Mouse (Mus musculus) T-helper 1 cell (primary cell): ENCODE results near the gene Tmem235.
"Not testable (repeated sequence)": the region's sequence is repeated elsewhere in the genome, so short reads cannot be mapped to it uniquely, and the experiment has no call there.

Experiments used
- in situ Hi-C: fragments of 300-600 bp; cut with MboI, MseI; formaldehyde crosslinking; loops from one replicate; pipeline ENCODE4 v1.15.1; 2025; ENCODE audit warnings: high pct_unique_total_duplicates

Tmem235 gene

GRCm38 (mm10) chr11:117860601-117861000 lies at the start of gene Tmem235:
TSS of gene Tmem235 (plus strand) at chr11:117860752.
- in situ Hi-C loops, result no loop called here

- in situ Hi-C loops, result no loop called here
These were observed 46.7 kb upstream of the Tmem235 start for GRCm38 (mm10) chr11:117813867-117814266.

GRCm38 (mm10) chr11:117814704-117815366 lies 45.7 kb upstream of the Tmem235 start:
- in situ Hi-C loops, result no loop called here

- in situ Hi-C loops, result not testable (repeated sequence)
These were observed 44.7 kb upstream of the Tmem235 start for GRCm38 (mm10) chr11:117815850-117816249.

GRCm38 (mm10) chr11:117816389-117816996 lies 44.1 kb upstream of the Tmem235 start:
- in situ Hi-C loops, result no loop called here

GRCm38 (mm10) chr11:117819095-117819494 lies 41.5 kb upstream of the Tmem235 start:
- in situ Hi-C loops, result no loop called here

- in situ Hi-C loops, result loop anchor here (5.0 kb wide), 1 partner anchor 113 kb away; no protein-coding TSS in a partner anchor
These were observed 40.4 kb upstream of the Tmem235 start for GRCm38 (mm10) chr11:117820173-117820572.

- in situ Hi-C loops, result loop anchor here (5.0 kb wide), 1 partner anchor 115 kb away; no protein-coding TSS in a partner anchor
These were observed 38.7 kb upstream of the Tmem235 start for GRCm38 (mm10) chr11:117821868-117822267.

- in situ Hi-C loops, result loop anchor here (5.0 kb wide), 1 partner anchor 115 kb away; no protein-coding TSS in a partner anchor
These were observed 37.8 kb upstream of the Tmem235 start for GRCm38 (mm10) chr11:117822728-117823241.

GRCm38 (mm10) chr11:117823411-117823810 lies 37.1 kb upstream of the Tmem235 start:
- in situ Hi-C loops, result loop anchor here (5.0 kb wide), 1 partner anchor 116 kb away; no protein-coding TSS in a partner anchor

- in situ Hi-C loops, result loop anchor here (5.0 kb wide), 1 partner anchor 117 kb away; no protein-coding TSS in a partner anchor
These were observed 36.2 kb upstream of the Tmem235 start for GRCm38 (mm10) chr11:117824060-117824969.

- in situ Hi-C loops, result no loop called here
These were observed 35.0 kb upstream of the Tmem235 start, which contains the start of the genes Afmid and Tk1 for GRCm38 (mm10) chr11:117825333-117826101. TSS of gene Afmid (plus strand) at chr11:117825924. TSS of gene Tk1 (minus strand) at chr11:117826092.

GRCm38 (mm10) chr11:117826164-117826563 lies 34.4 kb upstream of the Tmem235 start:
- in situ Hi-C loops, result no loop called here

GRCm38 (mm10) chr11:117826916-117827315 lies 33.6 kb upstream of the Tmem235 start:
- in situ Hi-C loops, result no loop called here

- in situ Hi-C loops, result no loop called here
These were observed 33.2 kb upstream of the Tmem235 start for GRCm38 (mm10) chr11:117827386-117827785.

- in situ Hi-C loops, result no loop called here
These were observed 32.2 kb upstream of the Tmem235 start for GRCm38 (mm10) chr11:117828149-117828887.

- in situ Hi-C loops, result no loop called here
These were observed 31.5 kb upstream of the Tmem235 start for GRCm38 (mm10) chr11:117828888-117829604.

- in situ Hi-C loops, result no loop called here
These were observed 30.8 kb upstream of the Tmem235 start for GRCm38 (mm10) chr11:117829671-117830215.

GRCm38 (mm10) chr11:117830401-117830800 lies 30.2 kb upstream of the Tmem235 start:
- in situ Hi-C loops, result no loop called here
